Mouse (Mus musculus): Measurements from ENCODE around the gene Mrc2.

The Mrc2 gene

GRCm38 (mm10) chr11:105352152-105352551 is 59.7 kb downstream of the Mrc2 start:
- DNase-seq, result peak; percentile 70 to 89

GRCm38 (mm10) chr11:105352954-105353890 is 60.8 kb downstream of the Mrc2 start:
- peak; percentile 89 to 94 for DNase-seq

- DNase-seq, result no peak
Observed at GRCm38 (mm10) chr11:105353891-105354280, 61.4 kb downstream of the Mrc2 start.

GRCm38 (mm10) chr11:105356301-105356700 is 63.9 kb downstream of the Mrc2 start:
- peak in 1 of 2 experiments; percentile 20 for DNase-seq

GRCm38 (mm10) chr11:105362041-105362765 is 69.8 kb downstream of the Mrc2 start:
- DNase-seq, result peak in 1 of 2 experiments; percentile 44

- DNase-seq, result peak; percentile 84 to 88
Observed at GRCm38 (mm10) chr11:105362946-105363597, 70.6 kb downstream of the Mrc2 start.

- peak in 1 of 2 experiments; percentile 41 for DNase-seq
Observed at GRCm38 (mm10) chr11:105363598-105364385, 71.3 kb downstream of the Mrc2 start.

- peak in 1 of 2 experiments; percentile 46 for DNase-seq
Observed at GRCm38 (mm10) chr11:105364386-105365065, 72.1 kb downstream of the Mrc2 start.

GRCm38 (mm10) chr11:105365611-105366010 is 73.2 kb downstream of the Mrc2 start:
- DNase-seq, result no peak

GRCm38 (mm10) chr11:105366051-105366450 is 73.6 kb downstream of the Mrc2 start:
- DNase-seq, result no peak

- DNase-seq, result no peak
Observed at GRCm38 (mm10) chr11:105367163-105367562, 74.7 kb downstream of the Mrc2 start.

GRCm38 (mm10) chr11:105368833-105369232 is 76.4 kb downstream of the Mrc2 start:
- no peak for DNase-seq

GRCm38 (mm10) chr11:105369526-105370386 is 77.3 kb downstream of the Mrc2 start:
- no peak for DNase-seq

- DNase-seq, result no peak
Observed at GRCm38 (mm10) chr11:105371818-105372217, 79.4 kb downstream of the Mrc2 start.

- no peak for DNase-seq
Observed at GRCm38 (mm10) chr11:105373881-105374280, 81.4 kb downstream of the Mrc2 start.

GRCm38 (mm10) chr11:105374526-105375175 is 82.2 kb downstream of the Mrc2 start:
- no peak for DNase-seq

GRCm38 (mm10) chr11:105375821-105376235 is 83.4 kb downstream of the Mrc2 start:
- DNase-seq, result no peak

GRCm38 (mm10) chr11:105385266-105385665 is 92.8 kb downstream of the Mrc2 start:
- DNase-seq, result no peak

- no peak for DNase-seq
Observed at GRCm38 (mm10) chr11:105388636-105389035, 96.2 kb downstream of the Mrc2 start.

- no peak for DNase-seq
Observed at GRCm38 (mm10) chr11:105390290-105390689, 97.8 kb downstream of the Mrc2 start.

All from lung, postnatal 4 days (tissue).